Mouse (Mus musculus) neural tube, embryonic 15.5 days (tissue): ENCODE data around the gene Gm28102. TPM values are rescaled to one million over a fixed set of nuclear protein-coding genes. Genes with fewer than 3 reads are reported as not detected.
"Not testable (repeated sequence)": the region's sequence is repeated elsewhere in the genome, so short reads cannot be mapped to it uniquely, and the experiment has no call there.

Source experiments
- ATAC-seq: fragments of 200-750 bp; cut with Nextera tagmentation; 2 replicates; pipeline ENCODE4 v1.8.0; 2017; ENCODE audit warnings: mild to moderate bottlenecking, moderate TSS enrichment, moderate library complexity; ENCODE audit not compliant: low FRiP score
- H3K27ac ChIP-seq: fragments of 300-500 bp; sonication (generic); replicated peaks from 2 replicates; pipeline ENCODE4 v1.5.1; 2015; ENCODE audit warnings: mild to moderate bottlenecking, inconsistent platforms
- H3K27me3 ChIP-seq: fragments of 300-500 bp; sonication (generic); replicated peaks from 2 replicates; pipeline ENCODE4 v1.6.1; 2015; ENCODE audit warnings: inconsistent platforms
- H3K36me3 ChIP-seq: fragments of 300-500 bp; sonication (generic); 2 replicates; pipeline ENCODE4 v1.6.1; 2015; ENCODE audit warnings: inconsistent platforms
- H3K4me1 ChIP-seq: fragments of 300-500 bp; sonication (generic); 2 replicates; pipeline ENCODE4 v1.6.1; 2015; ENCODE audit warnings: inconsistent platforms
- H3K4me2 ChIP-seq: fragments of 300-500 bp; sonication (generic); 2 replicates; pipeline ENCODE4 v1.6.1; 2015; ENCODE audit warnings: inconsistent platforms, mild to moderate bottlenecking, moderate library complexity
- H3K4me3 ChIP-seq: fragments of 300-500 bp; sonication (generic); replicated peaks from 2 replicates; pipeline ENCODE4 v1.5.1; 2015; ENCODE audit warnings: mild to moderate bottlenecking, inconsistent platforms
- H3K9ac ChIP-seq: fragments of 300-500 bp; sonication (generic); replicated peaks from 2 replicates; pipeline ENCODE4 v1.6.1; 2015; ENCODE audit warnings: mild to moderate bottlenecking, inconsistent platforms
- H3K9me3 ChIP-seq: fragments of 300-500 bp; sonication (generic); replicated peaks from 2 replicates; pipeline ENCODE4 v1.6.1; 2016; ENCODE audit warnings: inconsistent platforms
- WGBS: fragments of 180-500 bp; shearing (Covaris S2); methylation state at CpG from one replicate; pipeline ENCODE4 v1.1.7; 2015; ENCODE audit warnings: mixed read lengths; 5-methylcytosine and 5-hydroxymethylcytosine counted together
- polyA plus RNA-seq: library from polyadenylated mRNA; unstranded; fragments of >200 nt; fragmentation: Nextera tagmentation; extraction: Ambion mirVana; gene quantifications from 2 replicates; pipeline ENCODE4 v1.2.1, GENCODE M21; 2015

Gene Gm28102
- polyA plus RNA-seq, result not detected in 2 replicates

- WGBS, result 83% methylated on average over 4 of the region's 7 CpGs
- not testable (repeated sequence) for H3K9me3 ChIP-seq, H3K27me3 ChIP-seq, H3K4me3 ChIP-seq, H3K27ac ChIP-seq, H3K4me2 ChIP-seq, ATAC-seq, H3K9ac ChIP-seq, H3K4me1 ChIP-seq, H3K36me3 ChIP-seq
Observed at GRCm38 (mm10) chrY:88053015-88053414, at the start of gene Gm28102. Gene Gm28102 (plus strand): TSS chrY:88053315.
